Mouse (Mus musculus) limb, embryonic 10.5 days (tissue): Measurements from ENCODE around the gene Man1c1. TPM values are rescaled to one million over a fixed set of nuclear protein-coding genes. Genes with fewer than 3 reads are reported as not detected.

Source experiments
- DNase-seq: peaks from one replicate; pipeline ENCODE4 v3.0.0-alpha.2; 2017; ENCODE audit warnings: low spot score
- H3K27ac ChIP-seq: fragments of 300-500 bp; sonication (generic); 2 replicates; pipeline ENCODE4 v1.5.1; 2016; ENCODE audit warnings: mild to moderate bottlenecking
- H3K27me3 ChIP-seq: fragments of 300-500 bp; sonication (generic); 2 replicates; pipeline ENCODE4 v1.6.1; 2016; ENCODE audit warnings: low read depth, mild to moderate bottlenecking; ENCODE audit not compliant: poor library complexity, severe bottlenecking
- H3K36me3 ChIP-seq: fragments of 300-500 bp; sonication (generic); 2 replicates; pipeline ENCODE4 v1.6.1; 2016; ENCODE audit warnings: mild to moderate bottlenecking, moderate library complexity
- H3K4me1 ChIP-seq: fragments of 300-500 bp; sonication (generic); 2 replicates; pipeline ENCODE4 v1.6.1; 2016
- H3K4me3 ChIP-seq: fragments of 300-500 bp; sonication (generic); 2 replicates; pipeline ENCODE4 v1.5.1; 2016; ENCODE audit warnings: mild to moderate bottlenecking, moderate library complexity
- H3K9me3 ChIP-seq: fragments of 300-500 bp; sonication (generic); replicated peaks from 2 replicates; pipeline ENCODE4 v1.6.1; 2016; ENCODE audit warnings: mild to moderate bottlenecking
- WGBS: fragments of 180-500 bp; shearing (Covaris S2); methylation state at CpG from one replicate; pipeline ENCODE4 v1.1.7; 2016; 5-methylcytosine and 5-hydroxymethylcytosine counted together
- polyA plus RNA-seq: library from polyadenylated mRNA; unstranded; fragments of >200 nt; fragmentation: Nextera tagmentation; extraction: Ambion mirVana; gene quantifications from 2 replicates; pipeline ENCODE4 v1.2.1, GENCODE M21; 2016

Gene Man1c1
- polyA plus RNA-seq, 1 experiment from 2014 or later, result 2.0 TPM

- Histone ChIP-seq H3K27ac (no peak overlapping the region), H3K9me3 (peaks cover 3% of the 10 kb centered on the region), H3K4me3 (no peak overlapping the region), H3K36me3 (peaks cover 6% of the 10 kb centered on the region; the same call in 1 of the 2 replicates), H3K4me1 (peaks cover 28% of the 10 kb centered on the region), H3K27me3 (no peaks in the 10 kb centered on the region)
- WGBS, result 82% methylated on average over 8 of the region's 8 CpGs
- DNase-seq, result no peak
These were observed 21.7 kb downstream of the Man1c1 start for GRCm38 (mm10) chr4:134682423-134682822.

GRCm38 (mm10) chr4:134681819-134682218 is 22.3 kb downstream of the Man1c1 start:
- no peak for DNase-seq
- Histone ChIP-seq H3K4me3 (no peak overlapping the region), H3K9me3 (peaks cover 3% of the 10 kb centered on the region), H3K4me1 (peaks cover 34% of the 10 kb centered on the region), H3K36me3 (peaks cover 6% of the 10 kb centered on the region; the same call in 1 of the 2 replicates), H3K27me3 (no peaks in the 10 kb centered on the region), H3K27ac (no peak overlapping the region)
- 87% methylated on average over 7 of the region's 7 CpGs for WGBS

DNA sequence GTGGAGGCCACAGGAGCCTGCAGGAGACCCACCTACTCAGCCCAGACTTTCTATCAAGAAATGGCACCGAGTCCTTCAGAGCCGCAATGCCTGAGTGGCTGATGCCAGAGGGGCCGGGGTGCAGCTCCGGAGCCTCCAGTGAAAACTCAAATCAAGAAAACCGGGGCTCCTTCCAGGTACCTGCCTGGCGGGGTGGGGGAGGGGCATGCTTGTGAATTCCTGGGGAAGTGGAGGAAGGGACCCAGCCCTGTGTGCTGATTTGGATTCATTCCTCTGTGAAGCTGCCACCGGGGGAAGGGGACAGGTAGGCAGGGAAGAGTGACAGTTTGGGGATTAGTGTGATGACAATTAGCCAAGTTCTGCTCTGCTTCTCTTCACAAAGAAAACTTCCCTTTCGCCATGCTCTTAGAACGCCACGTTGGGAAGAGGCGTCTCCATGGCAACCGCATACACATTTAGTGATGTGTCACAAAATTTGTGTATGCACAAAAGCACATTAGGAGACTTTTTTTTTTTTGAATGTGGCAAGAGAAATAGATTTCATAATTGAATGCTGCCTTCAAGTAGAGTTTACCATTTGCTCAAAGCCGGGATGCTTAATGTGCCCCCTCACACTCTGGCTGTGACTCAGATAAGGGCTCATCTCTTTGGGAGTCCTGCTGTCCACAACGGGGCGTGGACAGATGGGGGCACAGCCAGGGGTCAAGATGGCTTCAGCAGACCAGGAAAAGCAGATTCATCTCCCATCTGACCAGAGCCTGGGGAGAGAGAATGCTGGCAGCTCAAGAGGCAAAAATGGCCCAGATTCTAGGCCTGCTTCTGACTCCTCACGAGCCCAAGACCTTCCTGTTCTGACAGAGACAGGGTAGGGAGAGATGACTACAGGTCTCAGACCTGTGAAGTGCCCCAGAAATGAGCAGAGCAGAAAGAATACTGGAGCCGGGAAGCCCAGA is 26.3 kb downstream of the Man1c1 start:
- no peak for DNase-seq
- H3K4me3 ChIP-seq, result no peak overlapping the region
- peaks cover 46% of the 10 kb centered on the region for H3K4me1 ChIP-seq
- no peaks in the 10 kb centered on the region for H3K27me3 ChIP-seq
- no peak overlapping the region for H3K27ac ChIP-seq
- WGBS, result 51% methylated on average over 17 of the region's 17 CpGs
- no peaks in the 10 kb centered on the region for H3K36me3 ChIP-seq
- H3K9me3 ChIP-seq, result no peaks in the 10 kb centered on the region

DNA sequence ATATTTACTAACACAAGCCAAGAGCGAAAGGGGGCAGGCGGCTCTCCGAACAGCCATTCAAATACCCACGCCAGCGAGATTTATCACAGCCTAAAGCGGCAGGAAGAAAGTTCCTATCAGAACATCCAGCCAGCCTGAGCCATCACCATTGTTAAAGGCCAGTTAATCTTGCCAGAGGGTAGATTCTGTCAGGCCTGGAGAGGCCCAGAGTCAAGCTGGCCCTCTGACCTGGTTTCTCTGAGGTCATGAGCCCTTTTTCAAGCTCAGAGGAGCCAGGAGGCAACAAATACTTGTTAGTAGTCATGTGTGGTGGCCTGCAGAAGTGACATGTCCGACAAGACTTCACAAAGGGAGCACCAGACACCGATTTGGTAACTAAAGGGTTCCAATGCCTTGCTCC is 28.3 kb downstream of the Man1c1 start:
- 35% methylated on average over 8 of the region's 8 CpGs for WGBS
- no peak overlapping the region for H3K4me3 ChIP-seq
- H3K9me3 ChIP-seq, result no peaks in the 10 kb centered on the region
- no peaks in the 10 kb centered on the region for H3K27me3 ChIP-seq
- H3K27ac ChIP-seq, result 0 out of 2 replicates have a peak overlapping the region, but pooled peaks have one; percentile 39
- DNase-seq, result no peak
- peaks cover 47% of the 10 kb centered on the region for H3K4me1 ChIP-seq
- H3K36me3 ChIP-seq, result no peaks in the 10 kb centered on the region

- Histone ChIP-seq H3K4me3 (no peak overlapping the region), H3K4me1 (peaks cover 50% of the 10 kb centered on the region), H3K27me3 (no peaks in the 10 kb centered on the region), H3K27ac (no peak overlapping the region), H3K9me3 (no peaks in the 10 kb centered on the region), H3K36me3 (no peaks in the 10 kb centered on the region)
- no peak for DNase-seq
- 88% methylated on average over 3 of the region's 3 CpGs for WGBS
These were observed 29.1 kb downstream of the Man1c1 start for GRCm38 (mm10) chr4:134674970-134675369.

- H3K27me3 ChIP-seq, result no peaks in the 10 kb centered on the region
- H3K4me1 ChIP-seq, result peaks cover 60% of the 10 kb centered on the region
- DNase-seq, result no peak
- no peaks in the 10 kb centered on the region for H3K9me3 ChIP-seq
- H3K4me3 ChIP-seq, result no peak overlapping the region
- H3K27ac ChIP-seq, result no peak overlapping the region
- 92% methylated on average over 12 of the region's 12 CpGs for WGBS
- H3K36me3 ChIP-seq, result no peaks in the 10 kb centered on the region
These were observed 30.1 kb downstream of the Man1c1 start for GRCm38 (mm10) chr4:134673882-134674463.

DNA sequence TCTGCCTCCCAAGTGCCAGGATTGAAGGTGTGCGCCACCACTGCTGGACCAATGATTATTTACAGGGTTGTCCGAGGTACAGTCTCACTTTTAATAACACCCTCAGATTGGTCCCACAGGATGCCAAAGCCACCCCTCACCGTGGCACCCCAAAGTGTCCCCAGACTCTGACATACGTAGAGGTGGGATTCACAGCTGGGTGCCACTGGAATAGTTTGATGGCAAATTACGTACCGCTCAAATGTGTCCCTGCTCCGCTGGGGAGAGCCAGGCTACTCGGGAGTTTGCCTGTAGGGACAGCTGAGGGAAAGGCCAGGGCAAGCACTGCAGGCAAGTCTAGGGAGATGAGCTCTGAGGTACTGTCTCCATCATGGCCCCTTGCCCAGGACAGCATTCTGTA is 30.9 kb downstream of the Man1c1 start:
- Histone ChIP-seq H3K36me3 (no peaks in the 10 kb centered on the region), H3K9me3 (no peaks in the 10 kb centered on the region), H3K27me3 (no peaks in the 10 kb centered on the region), H3K4me3 (no peak overlapping the region), H3K4me1 (peaks cover 56% of the 10 kb centered on the region), H3K27ac (no peak overlapping the region)
- DNase-seq, result no peak
- WGBS, result 88% methylated on average over 8 of the region's 8 CpGs

DNA sequence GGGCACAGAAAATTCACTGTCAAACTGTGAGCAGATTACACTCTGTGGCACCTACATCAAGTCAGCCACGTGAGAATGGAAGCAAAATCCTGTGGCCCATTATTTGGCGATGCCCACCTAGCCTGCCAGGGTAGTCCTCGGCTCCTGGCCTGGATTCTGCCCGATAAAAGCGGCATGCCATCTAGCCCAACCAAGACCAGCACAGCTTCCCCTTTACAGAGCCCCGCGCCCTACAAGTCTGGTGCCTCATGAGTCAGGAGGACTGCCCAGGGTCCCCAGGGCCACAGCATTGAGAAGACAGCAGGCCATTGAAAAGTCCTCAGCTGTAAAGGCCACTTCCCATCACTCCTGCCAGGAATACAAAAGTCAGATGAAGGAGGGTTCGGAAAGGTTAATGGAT is 31.8 kb downstream of the Man1c1 start:
- Histone ChIP-seq H3K36me3 (no peaks in the 10 kb centered on the region), H3K4me3 (no peak overlapping the region), H3K4me1 (peaks cover 48% of the 10 kb centered on the region), H3K27me3 (no peaks in the 10 kb centered on the region), H3K27ac (no peak overlapping the region), H3K9me3 (no peaks in the 10 kb centered on the region)
- DNase-seq, result no peak
- 88% methylated on average over 8 of the region's 8 CpGs for WGBS

DNA sequence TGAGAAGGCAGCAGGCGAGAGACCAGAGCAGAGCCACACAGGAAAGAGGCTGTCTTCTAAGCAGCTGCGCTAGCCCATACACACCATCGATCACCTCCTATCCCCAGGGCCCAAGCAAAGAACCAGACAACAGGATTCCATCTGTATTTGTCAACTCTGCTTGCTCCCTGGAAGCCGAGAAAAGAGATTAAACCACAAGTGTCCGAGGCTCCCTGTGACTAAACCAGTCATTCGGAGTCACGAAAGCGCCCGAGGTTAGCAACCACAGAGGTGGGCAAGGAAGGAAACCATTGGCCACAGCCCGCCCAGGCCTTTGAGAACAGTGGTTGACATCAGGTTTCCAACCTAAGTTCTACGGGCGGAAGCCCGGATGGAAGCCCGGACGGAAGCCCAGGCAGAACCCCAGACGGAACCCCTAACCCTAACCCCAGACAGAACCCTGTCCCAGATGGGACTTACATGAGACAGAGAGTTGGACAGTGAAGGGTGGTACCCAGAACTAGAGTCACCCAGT is 32.4 kb downstream of the Man1c1 start:
- Histone ChIP-seq H3K4me1 (peaks cover 42% of the 10 kb centered on the region), H3K27me3 (no peaks in the 10 kb centered on the region), H3K4me3 (no peak overlapping the region), H3K36me3 (no peaks in the 10 kb centered on the region), H3K9me3 (no peaks in the 10 kb centered on the region), H3K27ac (peak overlapping the region; percentile 19; the same call in 1 of the 2 replicates)
- DNase-seq, result no peak
- 91% methylated on average over 16 of the region's 16 CpGs for WGBS

GRCm38 (mm10) chr4:134669742-134670354 is 34.2 kb downstream of the Man1c1 start:
- Histone ChIP-seq H3K27ac (peak overlapping the region; percentile 12), H3K4me3 (no peak overlapping the region)
- WGBS, result 68% methylated on average over 17 of the region's 17 CpGs

GRCm38 (mm10) chr4:134668355-134669028 is 35.6 kb downstream of the Man1c1 start:
- Histone ChIP-seq H3K27ac (peak overlapping the region; percentile 17; the same call in 1 of the 2 replicates), H3K4me3 (no peak overlapping the region), H3K27me3 (no peaks in the 10 kb centered on the region), H3K9me3 (no peaks in the 10 kb centered on the region), H3K4me1 (peaks cover 20% of the 10 kb centered on the region), H3K36me3 (no peaks in the 10 kb centered on the region)
- 60% methylated on average over 12 of the region's 12 CpGs for WGBS
- DNase-seq, result no peak

More at GRCm38 (mm10) chr4:134669742-134670354, 34.2 kb downstream of the Man1c1 start:
- Histone ChIP-seq H3K36me3 (no peaks in the 10 kb centered on the region), H3K27me3 (no peaks in the 10 kb centered on the region), H3K4me1 (peaks cover 26% of the 10 kb centered on the region), H3K9me3 (no peaks in the 10 kb centered on the region)
- no peak for DNase-seq

GRCm38 (mm10) chr4:134666391-134666790 is 37.7 kb downstream of the Man1c1 start:
- H3K4me3 ChIP-seq, result no peak overlapping the region
- peaks cover 10% of the 10 kb centered on the region for H3K27me3 ChIP-seq
- peaks cover 19% of the 10 kb centered on the region for H3K4me1 ChIP-seq
- no peak overlapping the region for H3K27ac ChIP-seq
- no peaks in the 10 kb centered on the region for H3K9me3 ChIP-seq
- no peak for DNase-seq
- no peaks in the 10 kb centered on the region for H3K36me3 ChIP-seq
- 96% methylated on average over 19 of the region's 19 CpGs for WGBS
